Mouse (Mus musculus) myocyte (in vitro differentiated cells): ENCODE measurements at regions not wholly inside any gene's neighbourhood (a gene's known extent, or its start where the extent isn't known, plus 50 kb on each side); places are given as distances from the start of the nearest gene placed in this dataset.

Experiments
- H3K27me3 ChIP-seq: one replicate; pipeline ENCODE4 v1.6.1; 2011; ENCODE audit not compliant: control insufficient read depth, insufficient read depth, insufficient read length
- H3K36me3 ChIP-seq: one replicate; pipeline ENCODE4 v1.6.1; 2011; ENCODE audit not compliant: control insufficient read depth, insufficient read depth
- H3K4me2 ChIP-seq: one replicate; pipeline ENCODE4 v1.6.1; 2011; ENCODE audit warnings: low read depth, control low read depth
- H3K4me3 ChIP-seq: one replicate; pipeline ENCODE4 v1.5.1; 2011; ENCODE audit warnings: mild to moderate bottlenecking, control low read depth, moderate library complexity
- H3K79me2 ChIP-seq: one replicate; pipeline ENCODE4 v1.6.1; 2011; ENCODE audit not compliant: control insufficient read depth, insufficient read depth
- H3ac ChIP-seq: one replicate; pipeline ENCODE4 v1.6.1; 2011; ENCODE audit not compliant: control insufficient read depth, insufficient read length
- CEBPB ChIP-seq: IDR thresholded peaks from 2 replicates; pipeline ENCODE4 v1.6.1; 2011; ENCODE audit warnings: mild to moderate bottlenecking, moderate library complexity; ENCODE audit not compliant: poor library complexity, insufficient read depth, severe bottlenecking
- E2F4 ChIP-seq: IDR thresholded peaks from one replicate; pipeline ENCODE4 v1.6.1; 2011; ENCODE audit warnings: mild to moderate bottlenecking, control low read depth, moderate library complexity; ENCODE audit not compliant: insufficient read depth
- MAX ChIP-seq: IDR thresholded peaks from one replicate; pipeline ENCODE4 v1.6.1; 2011; ENCODE audit warnings: low read depth, mild to moderate bottlenecking, control low read depth
- MYOD1 ChIP-seq, 3 experiments: IDR thresholded peaks; one replicate each; pipeline ENCODE4 v1.6.1; 2011; ENCODE audit warnings: control low read depth in 2 of 3, low read depth in 2 of 3, mild to moderate bottlenecking in 2 of 3, moderate library complexity in 1 of 3; ENCODE audit not compliant: insufficient read length in 2 of 3, control insufficient read depth in 1 of 3
- MYOG ChIP-seq, 3 experiments: IDR thresholded peaks; one replicate each; pipeline ENCODE4 v1.6.1; 2011; ENCODE audit warnings: control low read depth in 2 of 3, low read depth in 2 of 3, mild to moderate bottlenecking in 2 of 3; ENCODE audit not compliant: insufficient read length in 2 of 3, control insufficient read depth in 1 of 3, insufficient read depth in 1 of 3
- POLR2A ChIP-seq: IDR thresholded peaks from one replicate; pipeline ENCODE4 v1.6.1; 2011; ENCODE audit warnings: low read depth, mild to moderate bottlenecking, control low read depth, moderate library complexity; ENCODE audit not compliant: insufficient read length
- POLR2AphosphoS2 ChIP-seq: IDR thresholded peaks from one replicate; pipeline ENCODE4 v1.6.1; 2011; ENCODE audit warnings: low read depth, control low read depth; ENCODE audit not compliant: insufficient read length
- REST ChIP-seq: IDR thresholded peaks from one replicate; pipeline ENCODE4 v1.6.1; 2011; ENCODE audit warnings: mild to moderate bottlenecking, control low read depth, moderate library complexity; ENCODE audit not compliant: insufficient read depth, insufficient read length
- SRF ChIP-seq: IDR thresholded peaks from one replicate; pipeline ENCODE4 v1.6.1; 2011; ENCODE audit warnings: low read depth; ENCODE audit not compliant: control insufficient read depth, insufficient read length
- TCF12 ChIP-seq: IDR thresholded peaks from one replicate; pipeline ENCODE4 v1.6.1; 2011; ENCODE audit warnings: mild to moderate bottlenecking, control low read depth; ENCODE audit not compliant: poor library complexity, insufficient read depth, severe bottlenecking
- TCF3 ChIP-seq: IDR thresholded peaks from one replicate; pipeline ENCODE4 v1.6.1; 2011; ENCODE audit warnings: low read depth, control low read depth; ENCODE audit not compliant: insufficient read length
- USF1 ChIP-seq: IDR thresholded peaks from one replicate; pipeline ENCODE4 v1.6.1; 2011; ENCODE audit warnings: low read depth, mild to moderate bottlenecking, control low read depth, moderate library complexity

GRCm38 (mm10) chr12:77575046-77575445, 337.1 kb downstream of the Fut8 start:
- H3K36me3 ChIP-seq = no peaks in the 10 kb centered on the region
- TF ChIP-seq MAX (no peak), CEBPB (no peak), SRF (no peak), POLR2AphosphoS2 (no peak), TCF3 (no peak), MYOD1 (IDR thresholded peaks at IDR 0.05; ENCODE audit: control insufficient read depth in 1 of 3, insufficient read length in 2 of 3, low read depth in 2 of 3) (no peak), E2F4 (no peak)
- no peak overlapping the region for H3K4me2 ChIP-seq
- H3K4me3 ChIP-seq = no peak overlapping the region
- peaks cover 8% of the 10 kb centered on the region for H3K27me3 ChIP-seq
- no peaks in the 10 kb centered on the region for H3K79me2 ChIP-seq
- no peak overlapping the region for H3ac ChIP-seq

GRCm38 (mm10) chr12:77588297-77588696, 350.4 kb downstream of the Fut8 start:
- no peaks in the 10 kb centered on the region for H3K79me2 ChIP-seq
- no peaks in the 10 kb centered on the region for H3K36me3 ChIP-seq
- H3K4me2 ChIP-seq = no peak overlapping the region
- H3ac ChIP-seq = no peak overlapping the region
- TF ChIP-seq REST (no peak), E2F4 (no peak), SRF (no peak), POLR2A (no peak), MAX (no peak), USF1 (no peak), POLR2AphosphoS2 (no peak), MYOG (IDR thresholded peaks at IDR 0.05; ENCODE audit: control insufficient read depth in 1 of 3, insufficient read depth in 1 of 3, insufficient read length in 2 of 3, low read depth in 2 of 3) (no peak), TCF12 (no peak), TCF3 (no peak), MYOD1 (IDR thresholded peaks at IDR 0.05; ENCODE audit: control insufficient read depth in 1 of 3, insufficient read length in 2 of 3, low read depth in 2 of 3) (no peak), CEBPB (no peak)
- no peak overlapping the region for H3K4me3 ChIP-seq
- H3K27me3 ChIP-seq = no peaks in the 10 kb centered on the region

- H3ac ChIP-seq = no peak overlapping the region
- no peak overlapping the region for H3K4me2 ChIP-seq
- no peaks in the 10 kb centered on the region for H3K36me3 ChIP-seq
- no peaks in the 10 kb centered on the region for H3K79me2 ChIP-seq
- TF ChIP-seq MYOD1 (IDR thresholded peaks at IDR 0.05; ENCODE audit: control insufficient read depth in 1 of 3, insufficient read length in 2 of 3, low read depth in 2 of 3) (peak in 1 of 3 experiments; percentile 3), TCF12 (no peak)
- H3K4me3 ChIP-seq = no peak overlapping the region
- H3K27me3 ChIP-seq = no peaks in the 10 kb centered on the region
These were observed 351.5 kb downstream of the Fut8 start for GRCm38 (mm10) chr12:77589416-77589815.

- H3K79me2 ChIP-seq = no peaks in the 10 kb centered on the region
- H3ac ChIP-seq = no peak overlapping the region
- H3K4me3 ChIP-seq = no peak overlapping the region
- H3K36me3 ChIP-seq = no peaks in the 10 kb centered on the region
- TF ChIP-seq TCF3 (no peak), POLR2A (no peak), MAX (no peak), TCF12 (no peak), USF1 (no peak), SRF (no peak), E2F4 (no peak), REST (no peak), MYOD1 (IDR thresholded peaks at IDR 0.05; ENCODE audit: control insufficient read depth in 1 of 3, insufficient read length in 2 of 3, low read depth in 2 of 3) (no peak)
- H3K4me2 ChIP-seq = no peak overlapping the region
- no peaks in the 10 kb centered on the region for H3K27me3 ChIP-seq
These were observed 356.2 kb downstream of the Fut8 start for GRCm38 (mm10) chr12:77594092-77594491.

GRCm38 (mm10) chr12:77594657-77595056, 356.7 kb downstream of the Fut8 start:
- Histone ChIP-seq H3K4me2 (no peak overlapping the region), H3K36me3 (no peaks in the 10 kb centered on the region), H3K4me3 (no peak overlapping the region), H3K79me2 (no peaks in the 10 kb centered on the region), H3K27me3 (no peaks in the 10 kb centered on the region), H3ac (no peak overlapping the region)
- TF ChIP-seq POLR2A (no peak), MYOG (IDR thresholded peaks at IDR 0.05; ENCODE audit: control insufficient read depth in 1 of 3, insufficient read depth in 1 of 3, insufficient read length in 2 of 3, low read depth in 2 of 3) (no peak), E2F4 (no peak), USF1 (no peak), CEBPB (no peak), TCF12 (no peak), POLR2AphosphoS2 (no peak), TCF3 (no peak), SRF (no peak), MAX (no peak)

GRCm38 (mm10) chr12:77595821-77596220, 357.9 kb downstream of the Fut8 start:
- H3K36me3 ChIP-seq = no peaks in the 10 kb centered on the region
- no peaks in the 10 kb centered on the region for H3K27me3 ChIP-seq
- no peak overlapping the region for H3ac ChIP-seq
- H3K4me3 ChIP-seq = no peak overlapping the region
- H3K79me2 ChIP-seq = no peaks in the 10 kb centered on the region
- no peak overlapping the region for H3K4me2 ChIP-seq
- TF ChIP-seq POLR2AphosphoS2 (no peak), USF1 (no peak), MYOD1 (IDR thresholded peaks at IDR 0.05; ENCODE audit: control insufficient read depth in 1 of 3, insufficient read length in 2 of 3, low read depth in 2 of 3) (no peak), E2F4 (no peak), SRF (no peak), POLR2A (no peak), CEBPB (no peak), TCF3 (no peak), REST (no peak), TCF12 (no peak), MAX (no peak), MYOG (IDR thresholded peaks at IDR 0.05; ENCODE audit: control insufficient read depth in 1 of 3, insufficient read depth in 1 of 3, insufficient read length in 2 of 3, low read depth in 2 of 3) (no peak)
